ENCODE assay signal across 13 mouse cellular contexts in genomic region chr8:83982449-83982848, GRCm38 (mm10).
"Had no signal": no experiment of that assay in that cellular context is flagged by ENCODE, and none has a peak within 500 bp of the region (broad histone marks: within the 10 kb centered on the region; RNA-seq: fewer than 3 reads in every experiment).

No protein-coding gene starts in this region.

- H3K4me3 ChIP-seq: kidney, embryonic 15.5 days; left cerebral cortex, adult 2 months; limb, embryonic 15.5 days; midbrain, embryonic 13.5 days; stomach, embryonic 15.5 days had no signal

- H3K27ac ChIP-seq: kidney, embryonic 15.5 days; left cerebral cortex, adult 2 months; limb, embryonic 15.5 days; midbrain, embryonic 13.5 days; stomach, embryonic 15.5 days had no signal

- ATAC-seq: intestine, embryonic 16.5 days; midbrain, embryonic 13.5 days had no signal

- H3K4me2 ChIP-seq: kidney, embryonic 15.5 days; limb, embryonic 15.5 days; lung, embryonic 14.5 days; midbrain, embryonic 13.5 days; stomach, embryonic 15.5 days had no signal

- H3K9me3 ChIP-seq: kidney, embryonic 15.5 days; limb, embryonic 15.5 days; midbrain, embryonic 13.5 days; stomach, embryonic 15.5 days had no signal

- H3K9ac ChIP-seq: kidney, embryonic 15.5 days; limb, embryonic 15.5 days; lung, embryonic 14.5 days; midbrain, embryonic 13.5 days; stomach, embryonic 15.5 days had no signal

- H3K27me3 ChIP-seq: kidney, embryonic 15.5 days; limb, embryonic 15.5 days; midbrain, embryonic 13.5 days; stomach, embryonic 15.5 days had no signal

- DNase-seq: kidney, adult 2 months; kidney, postnatal 14 days; lung, embryonic 14.5 days; lung, postnatal 10 days; lung, postnatal 4 days; right cerebral cortex, postnatal 14 days; thymus, postnatal 36 days had no signal
